Mouse (Mus musculus) small intestine, adult 2 months (tissue): Measurements from ENCODE around the gene Derl3. TPM values are rescaled to one million over a fixed set of nuclear protein-coding genes. Genes with fewer than 3 reads are reported as not detected.

ENCODE experiments used
- H3K27ac ChIP-seq: fragments of 200-500 bp; 2 replicates; pipeline ENCODE4 v1.5.1; 2012; ENCODE audit warnings: low read depth, low read length, control low read depth, inconsistent platforms; ENCODE audit not compliant: insufficient read depth
- H3K27me3 ChIP-seq: fragments of 200-500 bp; 2 replicates; pipeline ENCODE4 v1.6.1; 2012; ENCODE audit warnings: mild to moderate bottlenecking, moderate library complexity, low read length, inconsistent platforms; ENCODE audit not compliant: control insufficient read depth, insufficient read depth
- H3K36me3 ChIP-seq: fragments of 200-500 bp; 2 replicates; pipeline ENCODE4 v1.6.1; 2012; ENCODE audit warnings: mild to moderate bottlenecking, low read length, control low read depth, inconsistent platforms; ENCODE audit not compliant: control insufficient read depth, insufficient read depth
- H3K4me1 ChIP-seq: fragments of 200-500 bp; 2 replicates; pipeline ENCODE4 v1.6.1; 2012; ENCODE audit warnings: low read length, inconsistent platforms, mixed read lengths; ENCODE audit not compliant: control insufficient read depth, insufficient read depth, insufficient read length
- H3K4me3 ChIP-seq: fragments of 200-500 bp; 2 replicates; pipeline ENCODE4 v1.5.1; 2012; ENCODE audit warnings: low read depth, mild to moderate bottlenecking, control low read depth, inconsistent platforms, low read length, moderate library complexity
- CTCF ChIP-seq: fragments of 200-500 bp; IDR thresholded peaks from 2 replicates; pipeline ENCODE4 v1.5.1; 2012; ENCODE audit warnings: low read depth, mild to moderate bottlenecking, control low read depth, inconsistent platforms, low read length, moderate library complexity, mixed read lengths; ENCODE audit not compliant: insufficient replicate concordance, insufficient read length; ENCODE audit errors: extremely low read depth
- POLR2A ChIP-seq: fragments of 200-500 bp; IDR thresholded peaks from 2 replicates; pipeline ENCODE4 v1.6.1; 2012; ENCODE audit warnings: low read depth, mild to moderate bottlenecking, control low read depth, inconsistent platforms, low read length, moderate library complexity
- WGBS: fragments of 180-500 bp; shearing (Covaris S2); methylation state at CpG from one replicate; pipeline ENCODE4 v1.1.7; 2018; 5-methylcytosine and 5-hydroxymethylcytosine counted together
- polyA plus RNA-seq: library from polyadenylated mRNA; depleted of rRNA; stranded (reverse); fragments of >200 nt; gene quantifications from 2 replicates; pipeline ENCODE4 v1.2.3, GENCODE M21; 2012

Derl3 gene
- polyA plus RNA-seq, 1 experiment, result 145 TPM

- WGBS, result 5% methylated on average over 11 of the region's 11 CpGs
- Histone ChIP-seq H3K27me3 (no peaks in the 10 kb centered on the region), H3K4me1 (peaks cover 2% of the 10 kb centered on the region; the same call in 1 of the 2 replicates), H3K4me3 (peak overlapping the region; percentile 63), H3K36me3 (no peaks in the 10 kb centered on the region), H3K27ac (no peak overlapping the region)
- TF ChIP-seq POLR2A, result no peak
- no peak for TF ChIP-seq CTCF
Measured at GRCm38 (mm10) chr10:75872915-75873542, 20.2 kb upstream of the Derl3 start.

GRCm38 (mm10) chr10:75873543-75874170, 19.6 kb upstream of the Derl3 start:
- 40% methylated on average over 10 of the region's 10 CpGs for WGBS
- TF ChIP-seq POLR2A, result no peak
- TF ChIP-seq CTCF, result no peak
- Histone ChIP-seq H3K27ac (no peak overlapping the region), H3K27me3 (no peaks in the 10 kb centered on the region), H3K4me3 (no peak overlapping the region), H3K4me1 (peaks cover 2% of the 10 kb centered on the region; the same call in 1 of the 2 replicates), H3K36me3 (no peaks in the 10 kb centered on the region)

DNA sequence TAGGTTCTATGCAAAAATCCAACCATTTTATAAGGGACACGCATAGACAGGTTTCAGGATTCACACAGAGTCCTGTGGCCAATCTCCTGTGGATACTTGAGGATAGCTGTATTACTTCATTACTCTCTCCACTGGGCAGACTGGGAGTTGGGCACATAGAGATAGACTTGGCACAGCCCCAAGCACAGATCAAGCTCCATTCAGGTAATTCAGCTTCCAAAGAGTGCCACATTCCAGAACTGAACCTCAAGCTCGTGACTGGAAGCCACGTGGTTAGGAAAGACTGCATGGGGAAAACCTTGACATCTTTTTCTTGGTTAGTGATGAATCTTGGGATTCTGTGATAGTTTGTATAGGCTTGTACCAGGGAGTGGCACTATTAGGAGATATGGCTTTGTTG, 14.4 kb upstream of the Derl3 start:
- Histone ChIP-seq H3K27me3 (no peaks in the 10 kb centered on the region), H3K27ac (no peak overlapping the region), H3K36me3 (no peaks in the 10 kb centered on the region), H3K4me3 (no peak overlapping the region), H3K4me1 (peaks cover 7% of the 10 kb centered on the region)
- TF ChIP-seq CTCF, result no peak
- no peak for TF ChIP-seq POLR2A
- WGBS, result 61% methylated on average over 3 of the region's 3 CpGs

- H3K27ac ChIP-seq, result no peak overlapping the region
- no peaks in the 10 kb centered on the region for H3K27me3 ChIP-seq
- H3K4me1 ChIP-seq, result peaks cover 7% of the 10 kb centered on the region
- H3K4me3 ChIP-seq, result no peak overlapping the region
- no peaks in the 10 kb centered on the region for H3K36me3 ChIP-seq
- TF ChIP-seq CTCF (no peak), POLR2A (no peak)
- 93% methylated on average over 10 of the region's 10 CpGs for WGBS
Measured at GRCm38 (mm10) chr10:75880351-75880750, 12.9 kb upstream of the Derl3 start.

DNA sequence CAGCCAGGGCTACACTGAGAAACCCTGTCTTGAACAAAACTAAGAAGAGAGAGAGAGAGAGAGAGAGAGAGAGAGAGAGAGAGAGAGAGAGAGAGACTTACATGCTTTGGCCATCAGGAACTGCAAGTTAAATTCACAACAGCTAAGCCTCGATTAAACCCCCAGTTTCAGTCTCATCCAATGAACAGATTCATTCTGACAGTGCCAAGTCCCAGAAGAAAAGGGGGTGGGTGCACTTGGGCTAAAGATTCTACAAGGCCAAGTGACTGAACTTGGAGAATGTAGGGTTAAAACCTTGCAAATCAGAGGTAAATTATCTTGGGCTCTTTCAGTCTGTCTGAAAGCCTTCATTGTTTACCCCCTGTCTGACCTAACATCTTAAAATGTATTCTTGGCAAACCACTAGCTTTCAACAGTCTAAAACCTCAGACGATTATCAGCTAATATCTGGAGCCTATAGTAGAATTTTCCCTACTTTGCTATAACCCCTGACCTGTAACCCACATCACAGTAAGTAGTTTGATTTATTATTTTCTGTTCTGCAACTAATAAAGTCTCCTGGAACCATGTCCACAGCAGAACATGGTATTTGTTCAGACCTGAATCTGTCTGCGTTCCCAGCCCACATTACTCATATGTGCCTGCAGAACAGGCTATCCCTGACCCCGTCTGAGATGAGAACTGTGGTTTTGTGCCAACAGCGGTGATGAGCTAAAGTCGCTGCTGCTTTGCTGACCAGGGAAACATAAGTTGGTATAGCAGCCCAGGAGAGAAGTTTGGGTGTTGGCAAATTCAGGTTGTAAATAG, 12.2 kb upstream of the Derl3 start:
- 29% methylated on average over 6 of the region's 6 CpGs for WGBS
- H3K4me1 ChIP-seq, result peaks cover 7% of the 10 kb centered on the region
- no peak overlapping the region for H3K27ac ChIP-seq
- no peaks in the 10 kb centered on the region for H3K27me3 ChIP-seq
- no peak for TF ChIP-seq CTCF
- no peak for TF ChIP-seq POLR2A
- H3K36me3 ChIP-seq, result no peaks in the 10 kb centered on the region
- no peak overlapping the region for H3K4me3 ChIP-seq

- Histone ChIP-seq H3K36me3 (no peaks in the 10 kb centered on the region), H3K27ac (no peak overlapping the region)
Measured at GRCm38 (mm10) chr10:75881578-75882432, 11.4 kb upstream of the Derl3 start.

More at GRCm38 (mm10) chr10:75881578-75882432, 11.4 kb upstream of the Derl3 start:
- peak overlapping the region; percentile 30; the same call in 1 of the 2 replicates for H3K4me3 ChIP-seq
- TF ChIP-seq POLR2A (no peak), CTCF (no peak)
- peaks cover 7% of the 10 kb centered on the region for H3K4me1 ChIP-seq
- 20% methylated on average over 20 of the region's 20 CpGs for WGBS
- no peaks in the 10 kb centered on the region for H3K27me3 ChIP-seq
